Mouse (Mus musculus): ENCODE measurements at regions not wholly inside any gene's neighbourhood (a gene's known extent, or its start where the extent isn't known, plus 50 kb on each side); places are given as distances from the start of the nearest gene placed in this dataset.

DNA sequence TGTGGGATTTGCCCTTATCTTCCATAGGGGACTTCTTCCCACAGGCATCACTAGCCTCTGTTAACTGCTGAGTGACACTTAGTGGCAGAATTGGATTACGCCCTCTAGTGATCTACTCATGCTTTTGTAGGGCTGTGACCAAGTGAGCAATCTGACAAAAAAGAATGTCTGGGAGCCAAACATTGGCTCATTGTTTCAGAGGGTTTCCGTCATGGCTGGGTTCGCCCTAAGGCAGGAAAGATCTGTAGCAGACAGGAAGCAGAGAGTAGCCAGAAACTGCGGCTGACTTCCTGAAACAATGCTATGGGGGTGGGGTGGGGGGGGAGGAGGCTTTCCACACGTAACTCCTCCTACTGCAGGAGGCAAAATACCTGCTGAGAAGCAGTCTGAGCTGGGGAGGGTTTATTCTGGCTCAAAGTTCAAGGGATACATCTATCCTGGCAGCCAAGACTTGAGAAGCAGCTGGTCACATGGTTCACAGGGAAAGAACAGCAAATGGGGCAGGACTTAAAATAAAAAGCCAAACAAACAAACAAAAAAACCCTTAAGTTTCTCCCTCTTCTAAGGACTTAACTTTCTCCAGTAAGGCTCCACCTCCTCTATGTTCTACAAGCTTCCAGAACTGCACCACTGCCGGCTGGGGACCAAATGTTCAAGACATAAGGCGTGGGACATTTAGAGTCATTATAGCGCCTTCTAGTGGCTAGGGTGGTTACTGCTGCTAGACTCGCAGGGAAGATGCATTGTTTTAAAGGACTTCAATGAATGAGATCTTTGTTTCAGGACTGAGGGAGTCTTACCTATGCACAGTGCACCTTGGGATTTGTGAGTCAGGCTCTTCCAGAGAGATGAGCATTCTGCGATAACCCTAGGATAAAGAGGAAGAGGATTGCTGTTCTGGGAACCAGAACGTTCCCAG, 281.8 kb upstream of the Eef2kmt start:
- no peak for DNase-seq

DNA sequence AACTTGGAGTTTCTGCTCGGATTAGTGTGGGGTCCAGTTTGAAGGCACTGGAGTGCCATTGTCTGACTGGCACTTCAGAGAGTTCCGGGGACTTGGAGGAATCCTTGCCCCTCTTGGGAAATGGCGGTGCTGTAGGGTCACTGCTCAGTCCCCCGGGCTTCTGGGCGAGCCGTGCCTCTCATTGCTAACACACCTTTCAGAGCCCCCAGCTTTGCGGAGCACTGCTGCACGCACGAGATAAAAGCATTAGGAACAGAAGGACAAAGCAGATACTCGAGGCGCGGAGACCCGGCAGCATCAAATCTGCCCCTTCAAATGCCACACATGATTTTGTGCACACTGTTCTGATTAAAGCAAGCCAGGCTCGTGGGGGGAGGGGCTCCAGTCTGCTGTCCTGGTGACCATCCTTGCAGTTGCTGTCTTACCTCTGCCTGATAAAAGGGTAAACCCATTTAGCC, 280.8 kb upstream of the Eef2kmt start:
- DNase-seq, result no peak

DNA sequence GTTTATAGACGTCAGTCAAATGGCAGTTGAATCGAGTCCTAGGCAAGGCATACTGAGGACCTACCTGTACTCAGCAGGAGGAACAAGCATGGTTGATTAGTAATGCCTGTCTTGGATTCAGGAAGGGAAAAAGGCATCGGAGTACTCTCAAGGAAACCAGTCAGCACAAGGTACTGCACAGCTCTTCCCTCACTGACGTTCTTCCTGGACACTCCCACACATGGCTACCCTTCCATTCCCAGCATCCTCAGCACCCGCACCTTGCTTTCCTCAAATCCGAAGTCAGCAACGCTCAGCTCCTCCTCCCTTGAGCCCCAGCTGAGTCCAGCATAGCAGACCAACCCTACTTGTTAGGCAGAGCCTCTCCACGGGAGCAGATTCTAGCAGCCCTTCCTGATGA, 279.6 kb upstream of the Eef2kmt start:
- DNase-seq, result no peak

DNA sequence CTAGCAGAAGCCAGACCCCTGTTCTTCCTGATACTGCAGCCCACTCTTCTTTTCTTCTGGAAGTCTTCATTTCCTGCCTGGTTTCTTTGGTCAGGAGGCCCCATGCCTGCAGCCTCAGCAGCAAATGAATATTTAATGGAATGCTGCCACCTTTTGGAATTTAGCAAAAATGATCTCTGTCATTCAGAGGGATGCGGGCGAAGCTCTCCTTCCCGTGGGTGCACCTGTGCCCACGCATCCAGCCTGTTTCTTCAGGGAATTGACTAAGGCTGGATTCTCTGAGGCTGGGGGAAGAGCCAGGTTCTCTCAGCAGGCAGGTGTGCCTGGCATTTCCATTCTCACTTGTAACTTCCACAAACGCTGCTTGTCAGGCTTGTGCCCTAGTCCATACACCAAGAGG, 279.1 kb upstream of the Eef2kmt start:
- no peak for DNase-seq

DNA sequence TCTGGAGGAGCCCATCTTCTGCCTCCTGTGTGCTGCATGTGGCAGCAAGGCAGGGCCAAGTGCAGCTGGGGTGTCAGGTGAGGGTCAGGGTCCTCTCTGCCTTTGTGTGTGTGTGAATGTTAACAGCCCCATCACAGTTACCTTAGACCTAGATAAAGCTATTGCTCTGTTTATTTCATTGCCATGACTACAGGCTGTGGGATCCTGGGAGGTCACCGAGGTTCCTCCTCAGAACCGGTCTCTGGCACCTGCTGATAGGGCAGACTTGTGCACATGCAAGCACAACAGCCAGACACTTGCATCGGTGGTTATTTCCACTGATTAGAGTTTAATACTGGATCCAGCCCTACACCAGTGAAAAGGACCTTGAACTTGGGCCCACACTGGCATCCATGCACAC, 278.6 kb upstream of the Eef2kmt start:
- no peak for DNase-seq

DNA sequence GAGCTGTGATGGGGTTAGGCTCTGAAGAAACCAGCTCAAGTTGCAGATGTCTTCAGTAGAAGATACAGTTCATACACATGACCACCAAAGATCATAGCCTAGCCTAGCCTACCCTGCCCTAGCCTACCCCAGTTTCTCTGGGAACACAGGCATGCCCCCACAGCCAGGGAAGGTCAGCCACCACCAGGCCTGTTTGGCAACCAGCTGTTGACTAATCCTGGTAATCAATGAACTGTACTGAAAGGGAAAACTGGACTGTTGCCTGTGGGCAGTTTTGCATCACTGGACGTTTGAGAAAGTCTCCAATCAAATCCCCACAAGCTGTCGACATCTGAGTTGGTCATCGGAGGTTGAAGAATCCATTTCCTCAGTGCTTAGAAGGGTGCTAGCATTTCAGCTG, 276.5 kb upstream of the Eef2kmt start:
- DNase-seq, result no peak

DNA sequence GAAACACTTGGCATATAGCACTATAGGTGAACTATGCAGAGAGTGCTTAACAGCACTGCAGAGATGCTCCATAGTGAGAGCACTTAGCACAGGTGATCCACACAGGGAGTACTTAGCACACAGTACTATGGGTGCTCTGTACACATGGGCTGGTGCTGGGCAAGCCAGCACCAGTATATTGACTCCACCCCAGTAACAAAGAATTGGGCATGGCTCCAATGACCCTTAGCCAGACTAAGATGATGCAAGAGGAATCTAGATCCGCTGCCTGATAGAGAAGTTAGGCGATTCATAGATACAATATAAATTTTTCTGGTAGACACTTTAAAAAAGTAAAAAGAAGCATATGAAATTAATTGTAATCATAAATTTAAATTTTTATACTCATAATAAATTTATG, 274.0 kb upstream of the Eef2kmt start:
- DNase-seq, result no peak

DNA sequence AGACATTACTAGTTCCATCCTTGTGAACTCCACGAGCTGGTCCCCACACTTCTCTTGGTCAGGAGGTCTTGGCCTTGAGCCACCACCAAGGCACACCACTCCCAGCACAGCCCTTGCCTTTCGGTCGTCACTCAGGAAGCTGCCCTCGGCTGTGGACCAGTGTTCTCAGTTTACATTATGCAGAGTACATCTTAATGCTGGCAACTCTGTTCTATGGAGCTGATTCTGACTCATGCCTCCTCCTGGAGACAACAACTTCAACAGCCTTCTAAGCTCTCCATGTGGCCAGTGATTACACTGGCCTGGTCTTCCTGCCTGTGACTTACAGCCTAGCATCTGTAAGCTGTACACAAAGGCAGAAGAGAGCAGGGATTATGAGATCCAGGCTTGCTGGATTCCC, 272.2 kb upstream of the Eef2kmt start:
- no peak for DNase-seq

DNA sequence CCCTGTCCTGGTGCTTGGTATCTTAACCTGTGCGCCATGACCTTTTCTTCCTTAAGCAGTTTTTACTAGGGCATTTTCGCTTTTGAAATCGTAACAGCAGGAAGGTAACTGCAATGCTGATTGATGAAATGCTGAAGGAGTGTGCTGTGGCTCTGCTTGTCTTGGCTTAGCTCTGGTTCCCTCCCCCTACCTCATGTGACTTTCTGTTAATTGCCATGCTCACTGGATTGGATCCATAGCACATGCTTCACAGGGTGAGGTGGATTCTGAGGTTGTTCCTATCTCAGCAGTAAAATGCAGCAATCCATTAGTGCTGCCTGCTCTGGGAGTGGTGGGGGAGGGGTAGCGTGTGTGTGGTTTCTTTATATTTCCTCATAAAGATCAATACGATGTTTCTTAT, 268.6 kb upstream of the Eef2kmt start:
- DNase-seq, result no peak

DNA sequence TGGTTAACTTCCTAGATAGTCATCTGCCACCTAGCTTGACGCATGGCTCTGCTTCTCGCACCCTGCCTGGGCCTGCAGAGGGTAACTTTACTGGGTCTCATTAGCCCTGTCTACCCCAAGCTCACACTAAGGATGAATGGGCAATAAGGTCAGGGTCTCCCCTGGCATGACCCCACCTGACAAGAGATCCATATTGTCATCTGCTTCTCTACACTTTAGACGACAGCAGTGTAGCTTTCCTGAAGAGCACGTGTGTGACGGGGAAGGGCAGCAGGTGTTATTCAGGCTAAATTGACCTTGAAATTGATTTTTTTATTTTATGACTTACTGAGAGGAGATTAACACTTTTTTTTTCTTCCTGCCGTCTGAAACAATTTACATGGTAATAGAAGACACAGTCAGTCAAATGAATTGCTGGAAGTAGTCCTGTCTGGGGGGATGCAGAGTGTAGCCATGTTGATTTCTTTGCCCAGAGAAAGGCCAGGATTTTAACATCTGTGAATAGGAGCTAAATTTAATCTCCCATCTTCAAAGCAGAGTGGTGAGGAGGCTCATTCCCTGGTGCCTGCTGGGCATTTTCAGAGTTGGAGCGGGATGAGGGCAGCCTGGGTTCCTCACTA, 267.7 kb upstream of the Eef2kmt start:
- DNase-seq, result no peak

DNA sequence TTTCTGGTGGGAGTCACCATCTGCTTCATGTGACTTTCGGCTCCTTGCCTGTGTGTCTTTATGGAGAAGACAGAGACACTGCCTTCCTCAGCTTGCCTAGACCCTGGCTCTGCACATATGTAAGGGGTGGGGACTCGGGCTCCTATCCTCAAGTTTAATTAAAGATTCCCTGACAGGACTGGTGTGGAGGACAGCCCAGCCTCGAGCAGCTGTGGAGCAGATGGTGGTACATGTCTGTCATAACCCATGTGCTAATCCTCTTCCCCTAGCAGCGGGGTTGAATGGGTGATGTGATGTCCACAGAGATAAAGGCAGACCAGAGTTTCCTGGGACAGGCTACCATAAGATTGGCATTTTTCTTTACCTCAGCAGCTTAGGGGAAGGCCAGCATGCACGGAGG, 262.0 kb upstream of the Eef2kmt start:
- DNase-seq, result no peak

DNA sequence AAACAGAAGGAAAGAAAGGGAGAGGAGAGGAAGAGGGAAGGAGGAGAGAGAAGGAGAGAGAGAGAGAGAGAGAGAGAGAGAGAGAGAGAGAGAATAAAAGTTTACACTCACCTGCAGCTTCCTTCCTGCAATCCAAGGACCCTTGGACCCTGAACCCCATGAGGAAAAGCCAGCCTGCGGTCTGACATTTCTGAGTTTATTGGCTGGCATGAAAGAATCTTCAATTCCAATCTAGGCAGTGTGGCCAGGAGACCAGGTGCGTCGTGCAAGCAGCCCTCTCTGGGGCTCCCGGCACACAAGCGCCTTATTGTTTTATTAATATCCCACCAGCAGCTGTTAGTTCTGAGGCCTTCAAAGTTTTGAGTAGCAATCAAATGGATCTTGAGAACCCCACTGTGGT, 260.1 kb upstream of the Eef2kmt start:
- no peak for DNase-seq

DNA sequence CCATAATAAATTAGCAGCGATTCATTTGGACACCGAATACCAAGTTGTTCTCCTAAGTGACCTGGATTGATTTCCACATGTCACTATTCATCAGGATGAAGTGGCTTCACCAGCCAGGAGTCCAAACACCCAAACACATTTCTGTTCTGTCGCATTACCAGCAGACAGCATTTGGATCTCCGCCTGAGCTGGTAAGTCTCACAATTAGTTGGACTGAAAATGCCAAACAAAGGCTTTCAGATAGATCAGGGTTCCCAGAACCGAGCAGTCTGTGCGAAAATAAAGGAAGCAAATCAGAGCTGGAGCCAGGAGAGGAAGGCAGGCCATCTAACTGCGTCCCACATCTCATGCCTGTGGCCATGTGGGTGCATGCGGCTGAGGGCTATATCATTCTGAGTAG, 251.5 kb upstream of the Eef2kmt start:
- no peak for DNase-seq

DNA sequence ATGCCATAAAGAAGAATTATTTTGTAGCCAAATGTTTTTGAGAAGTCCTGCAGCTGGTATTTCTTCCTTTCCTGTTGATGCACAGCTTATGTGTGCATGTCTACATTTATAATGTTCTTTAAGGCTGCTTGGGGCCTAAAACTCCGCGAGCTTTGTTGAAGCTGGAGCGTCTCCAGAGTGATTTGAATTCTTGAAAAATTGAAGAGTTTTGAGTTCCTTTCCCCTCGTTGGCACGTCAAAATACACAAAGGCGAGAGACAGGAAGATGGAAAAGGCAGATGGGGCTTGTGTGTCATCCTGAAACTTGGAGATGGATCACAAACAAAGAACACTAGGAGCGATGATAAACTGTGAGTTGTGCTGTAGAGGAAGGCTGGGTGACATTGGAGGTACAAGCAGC, 246.2 kb upstream of the Eef2kmt start:
- DNase-seq, result no peak

DNA sequence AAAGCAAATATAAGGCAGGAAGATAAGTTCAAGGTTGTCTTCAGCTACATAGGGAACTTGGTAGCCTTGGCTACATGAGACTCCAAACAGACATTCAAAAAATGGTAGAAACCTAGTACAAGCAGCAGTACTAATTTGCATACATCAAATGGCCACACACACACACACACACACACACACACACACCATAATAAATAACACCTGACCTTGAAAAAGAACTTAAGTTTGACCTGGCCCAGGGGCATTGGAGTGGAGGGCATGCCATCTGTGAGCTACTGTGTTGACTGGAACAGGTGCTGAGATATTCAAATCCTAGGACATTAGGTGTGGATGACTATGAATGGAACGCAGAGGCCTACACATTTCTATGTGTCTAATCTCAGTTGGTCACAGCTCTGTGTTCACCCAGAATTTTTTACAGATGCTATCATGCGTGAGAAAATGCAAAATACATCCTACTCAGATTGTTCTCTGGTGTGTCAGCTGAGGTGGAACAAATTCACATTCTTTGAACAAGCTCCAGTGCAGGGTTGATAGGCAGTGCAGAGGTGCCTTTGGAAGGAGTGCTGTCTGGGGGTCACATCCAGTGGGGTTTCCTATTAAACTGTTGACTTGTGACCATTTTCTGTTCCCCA, 240.4 kb upstream of the Eef2kmt start:
- no peak for DNase-seq

DNA sequence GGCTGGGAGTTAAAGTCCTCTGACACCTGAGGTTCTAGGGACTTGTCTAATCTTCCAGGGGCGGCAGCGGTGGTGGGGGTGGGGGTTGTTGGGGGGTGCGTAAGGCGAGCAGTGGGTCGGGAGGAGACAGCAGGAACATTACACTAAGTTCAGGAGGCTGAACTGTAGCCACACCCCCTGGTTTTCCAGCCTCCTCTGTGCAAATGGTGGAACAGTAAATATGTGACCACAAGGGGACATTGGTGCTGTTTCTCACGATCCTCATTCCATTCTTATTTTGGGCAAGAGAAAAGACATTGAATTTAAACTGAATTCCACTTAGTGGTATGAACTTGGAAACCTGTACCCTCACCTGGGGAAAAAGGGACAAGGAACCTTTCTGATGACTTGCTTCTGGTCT, 237.6 kb upstream of the Eef2kmt start:
- no peak for DNase-seq

DNA sequence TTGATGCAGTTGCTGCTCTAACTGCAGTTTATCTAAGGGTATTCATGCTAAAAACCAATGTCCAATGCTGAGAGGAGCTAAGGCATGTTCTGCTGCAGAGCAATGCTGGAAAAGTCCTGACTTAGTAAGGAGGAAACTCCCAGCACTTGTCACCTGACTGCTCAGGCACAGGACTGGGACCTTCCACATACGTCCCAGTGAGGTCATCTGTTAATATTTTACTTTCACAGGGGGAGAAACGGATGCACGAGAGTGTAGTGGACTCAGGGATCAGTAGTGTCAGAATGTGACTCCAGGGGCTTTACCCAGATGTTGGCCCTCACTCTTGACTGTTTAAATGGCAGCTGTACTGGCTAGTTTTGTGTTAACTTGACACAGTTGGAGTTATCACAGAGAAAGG, 231.5 kb upstream of the Eef2kmt start:
- no peak for DNase-seq

DNA sequence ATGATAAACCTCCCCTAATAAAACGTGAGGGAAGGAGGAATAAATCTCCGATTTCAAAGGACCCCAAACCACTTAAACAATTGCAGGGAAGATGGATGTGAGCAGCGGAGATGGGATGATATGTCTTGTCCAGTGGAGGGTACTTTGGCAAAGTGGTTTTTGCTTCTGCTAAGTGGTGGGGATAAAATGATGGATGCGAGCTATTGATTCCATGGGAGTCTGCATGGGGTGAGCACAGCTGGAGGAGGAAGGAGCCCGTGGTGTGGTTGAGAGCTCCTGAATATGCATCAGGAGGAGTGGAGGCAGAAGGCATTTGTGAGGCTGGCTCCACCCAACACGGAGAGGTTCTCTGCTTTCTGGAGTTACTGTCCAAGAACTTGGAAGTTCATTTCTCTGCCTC, 227.6 kb upstream of the Eef2kmt start:
- DNase-seq, result no peak

DNA sequence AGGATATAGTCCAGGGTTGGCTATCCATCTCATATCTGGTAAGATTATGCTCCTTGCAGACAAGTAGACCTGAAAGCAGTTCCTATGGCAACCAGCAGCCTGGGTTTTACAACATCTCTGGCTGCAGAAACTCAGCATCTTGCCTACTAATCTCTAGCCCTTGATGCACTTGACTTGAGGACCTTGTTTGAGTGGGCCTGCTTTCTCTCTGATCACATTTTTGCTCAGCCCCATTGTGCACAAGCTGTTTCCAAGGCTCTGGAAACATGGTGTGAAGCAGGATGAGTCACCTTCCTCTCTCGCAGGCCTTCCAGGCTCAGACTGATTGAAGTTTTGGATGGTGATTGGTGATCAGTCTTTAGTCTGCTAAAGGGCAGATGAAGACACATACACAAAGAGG, 224.4 kb upstream of the Eef2kmt start:
- DNase-seq, result no peak

DNA sequence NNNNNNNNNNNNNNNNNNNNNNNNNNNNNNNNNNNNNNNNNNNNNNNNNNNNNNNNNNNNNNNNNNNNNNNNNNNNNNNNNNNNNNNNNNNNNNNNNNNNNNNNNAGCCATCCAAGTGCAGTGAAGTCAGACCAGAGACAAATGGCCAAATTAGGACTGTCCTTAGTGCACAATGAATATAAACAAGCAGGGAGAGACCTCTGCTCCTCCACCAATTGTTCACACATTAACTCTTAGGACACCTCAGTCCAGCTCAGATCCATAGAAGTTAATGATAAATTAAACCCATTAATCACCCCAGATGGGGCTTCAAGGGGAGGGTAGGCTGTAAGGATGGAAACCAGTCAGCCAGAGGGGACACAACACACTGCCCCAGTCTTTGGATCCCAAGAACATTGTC, 223.2 kb upstream of the Eef2kmt start:
- DNase-seq, result no peak

DNA sequence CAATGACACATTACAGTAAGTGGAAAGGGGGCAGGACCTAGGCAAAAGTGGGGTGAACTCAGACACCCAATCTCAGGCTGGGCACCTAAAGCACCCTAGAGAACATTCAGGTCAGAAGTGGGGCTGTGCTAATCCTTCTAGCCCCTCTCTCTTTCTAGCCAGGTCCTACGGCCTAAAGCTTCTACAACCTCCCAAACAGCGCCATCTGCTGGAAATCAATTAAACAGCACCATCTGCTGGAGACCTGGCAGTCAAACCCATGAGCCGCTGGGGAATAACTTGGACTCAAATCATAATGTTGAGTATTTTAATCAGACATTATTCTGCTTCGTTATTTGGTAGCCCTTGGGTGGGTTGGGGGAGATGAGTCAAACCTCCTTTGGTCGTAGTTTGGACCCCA, 215.5 kb upstream of the Eef2kmt start:
- DNase-seq, result peak; percentile 37

DNA sequence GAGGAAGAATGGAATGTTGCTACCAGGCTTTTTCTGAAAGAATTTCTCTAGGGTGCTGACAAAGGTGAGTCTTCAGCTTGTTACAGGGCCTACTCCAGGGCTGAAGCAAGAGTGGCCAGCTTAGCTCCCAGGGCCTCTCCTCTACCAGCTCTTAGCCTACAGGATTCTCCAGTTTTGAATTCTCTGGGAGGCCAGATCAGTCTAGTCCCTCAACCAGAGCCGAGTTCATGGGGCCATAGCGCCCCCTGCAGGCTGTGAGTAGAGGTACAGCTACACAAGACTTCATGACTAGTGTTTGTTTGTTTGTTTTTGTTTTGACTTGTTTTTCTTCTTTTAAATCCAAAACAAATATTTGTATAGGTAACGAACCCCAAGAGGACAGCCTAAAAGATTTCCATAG, 211.8 kb upstream of the Eef2kmt start:
- peak; percentile 32 for DNase-seq

DNA sequence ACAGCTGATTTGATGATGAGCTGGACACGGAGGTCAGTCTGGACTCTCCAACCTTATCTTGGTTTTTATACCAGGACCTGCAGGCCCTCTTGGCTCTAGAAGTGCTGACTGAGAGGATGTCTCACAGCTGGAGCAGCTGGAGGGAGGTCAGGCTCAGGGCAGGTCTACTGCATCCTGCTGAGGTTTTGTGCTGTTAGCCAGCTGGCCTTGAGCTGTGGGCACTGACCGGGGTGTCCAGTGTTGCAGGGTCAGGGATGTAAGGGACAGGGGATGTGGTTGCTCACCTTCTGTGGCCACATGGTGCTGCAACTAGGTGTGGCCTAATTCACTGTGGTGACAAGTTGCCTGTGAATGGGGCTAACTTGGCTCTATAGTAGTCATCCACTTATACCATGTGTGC, 211.0 kb upstream of the Eef2kmt start:
- no peak for DNase-seq
